Mouse (Mus musculus): Measurements from ENCODE around the gene Triobp.

DNA sequence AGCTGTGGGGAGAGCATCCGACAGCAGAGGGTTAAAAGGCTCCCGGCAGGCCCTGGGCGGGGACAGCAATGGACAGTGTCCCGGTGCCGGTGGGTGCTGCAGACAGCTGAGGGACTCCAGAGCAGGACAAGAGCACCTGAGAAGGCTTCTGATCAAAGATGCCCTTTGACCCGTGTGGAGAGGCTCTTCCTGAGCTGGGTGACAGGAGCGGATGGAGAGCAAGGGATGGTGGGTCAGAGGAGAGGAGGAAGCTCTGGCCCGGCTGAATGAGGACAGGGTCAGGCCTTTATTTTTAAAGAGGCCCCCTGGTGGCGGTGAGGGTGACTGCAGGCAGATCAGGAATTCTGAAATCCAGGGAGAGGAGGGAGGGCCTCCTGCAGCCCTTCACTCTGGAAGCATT is 4.9 kb upstream of the Triobp start:
- TF ChIP-seq POLR2A (IDR thresholded peaks at IDR 0.05; ENCODE audit: extremely low read depth, insufficient read depth, low read length), result no peak
- TF ChIP-seq CTCF (IDR thresholded peaks at IDR 0.05; ENCODE audit: extremely low read depth, insufficient read depth, low read length), result peak; percentile 59

All from cortical plate, adult 2 months (tissue).